Mouse (Mus musculus) midbrain, embryonic 10.5 days (tissue): ENCODE results near the gene Vps4b. TPM values are rescaled to one million over a fixed set of nuclear protein-coding genes. Genes with fewer than 3 reads are reported as not detected.

Experiments
- DNase-seq: peaks from one replicate; pipeline ENCODE4 v3.0.0-alpha.2; 2017; ENCODE audit warnings: low spot score
- H3K27ac ChIP-seq: fragments of 300-500 bp; sonication (generic); replicated peaks from 2 replicates; pipeline ENCODE4 v1.5.1; 2016; ENCODE audit warnings: mild to moderate bottlenecking
- H3K27me3 ChIP-seq: fragments of 300-500 bp; sonication (generic); 2 replicates; pipeline ENCODE4 v1.6.1; 2016; ENCODE audit warnings: low read depth, mild to moderate bottlenecking; ENCODE audit not compliant: poor library complexity, severe bottlenecking
- H3K36me3 ChIP-seq: fragments of 300-500 bp; sonication (generic); 2 replicates; pipeline ENCODE4 v1.6.1; 2016; ENCODE audit warnings: mild to moderate bottlenecking, moderate library complexity
- H3K4me1 ChIP-seq: fragments of 300-500 bp; sonication (generic); 2 replicates; pipeline ENCODE4 v1.6.1; 2016
- H3K4me3 ChIP-seq: fragments of 300-500 bp; sonication (generic); 2 replicates; pipeline ENCODE4 v1.5.1; 2016; ENCODE audit warnings: mild to moderate bottlenecking, moderate library complexity
- H3K9me3 ChIP-seq: fragments of 300-500 bp; sonication (generic); replicated peaks from 2 replicates; pipeline ENCODE4 v1.6.1; 2016; ENCODE audit warnings: mild to moderate bottlenecking
- WGBS: fragments of 180-500 bp; shearing (Covaris S2); methylation state at CpG from one replicate; pipeline ENCODE4 v1.1.7; 2016; 5-methylcytosine and 5-hydroxymethylcytosine counted together
- polyA plus RNA-seq: library from polyadenylated mRNA; unstranded; fragments of >200 nt; fragmentation: Nextera tagmentation; extraction: Ambion mirVana; gene quantifications from 2 replicates; pipeline ENCODE4 v1.2.1, GENCODE M21; 2016

The Vps4b gene
- polyA plus RNA-seq, 1 experiment from 2014 or later, result 60.1 TPM

GRCm38 (mm10) chr1:106768773-106769172 is 27.8 kb downstream of the Vps4b start:
- Histone ChIP-seq H3K9me3 (no peaks in the 10 kb centered on the region), H3K27me3 (no peaks in the 10 kb centered on the region), H3K27ac (no peak overlapping the region), H3K4me1 (no peaks in the 10 kb centered on the region), H3K36me3 (peaks cover 90% of the 10 kb centered on the region), H3K4me3 (no peak overlapping the region)
- no peak for DNase-seq

- Histone ChIP-seq H3K9me3 (no peaks in the 10 kb centered on the region), H3K36me3 (peaks cover 60% of the 10 kb centered on the region), H3K4me3 (no peak overlapping the region), H3K27me3 (no peaks in the 10 kb centered on the region), H3K27ac (no peak overlapping the region), H3K4me1 (no peaks in the 10 kb centered on the region)
- 98% methylated on average over 8 of the region's 8 CpGs for WGBS
- DNase-seq, result no peak
Measured at GRCm38 (mm10) chr1:106765771-106766170, 30.8 kb downstream of the Vps4b start.

GRCm38 (mm10) chr1:106764846-106765245 is 31.7 kb downstream of the Vps4b start:
- Histone ChIP-seq H3K36me3 (peaks cover 51% of the 10 kb centered on the region), H3K4me1 (no peaks in the 10 kb centered on the region), H3K27ac (no peak overlapping the region), H3K4me3 (no peak overlapping the region), H3K9me3 (no peaks in the 10 kb centered on the region), H3K27me3 (no peaks in the 10 kb centered on the region)
- WGBS, result 95% methylated on average over 2 of the region's 2 CpGs
- DNase-seq, result no peak

- H3K4me3 ChIP-seq, result no peak overlapping the region
- H3K9me3 ChIP-seq, result no peaks in the 10 kb centered on the region
- H3K36me3 ChIP-seq, result peaks cover 48% of the 10 kb centered on the region
- H3K4me1 ChIP-seq, result peaks cover 1% of the 10 kb centered on the region; the same call in 1 of the 2 replicates
- H3K27me3 ChIP-seq, result no peaks in the 10 kb centered on the region
- no peak overlapping the region for H3K27ac ChIP-seq
- no peak for DNase-seq
- WGBS, result 94% methylated on average over 3 of the region's 3 CpGs
Measured at GRCm38 (mm10) chr1:106764281-106764680, 32.2 kb downstream of the Vps4b start.

GRCm38 (mm10) chr1:106760750-106761149 is 35.8 kb downstream of the Vps4b start:
- no peaks in the 10 kb centered on the region for H3K27me3 ChIP-seq
- H3K4me3 ChIP-seq, result no peak overlapping the region
- DNase-seq, result no peak
- H3K9me3 ChIP-seq, result no peaks in the 10 kb centered on the region
- no peak overlapping the region for H3K27ac ChIP-seq
- H3K4me1 ChIP-seq, result peaks cover 16% of the 10 kb centered on the region
- 83% methylated on average over 3 of the region's 3 CpGs for WGBS
- peaks cover 14% of the 10 kb centered on the region for H3K36me3 ChIP-seq

- Histone ChIP-seq H3K4me3 (peak within 1 kb of the TSS; percentile 63), H3K27me3 (no peaks in the 10 kb centered on the region), H3K4me1 (peaks cover 16% of the 10 kb centered on the region), H3K36me3 (peaks cover 8% of the 10 kb centered on the region; the same call in 1 of the 2 replicates), H3K27ac (peak within 1 kb of the TSS; percentile 86), H3K9me3 (no peaks in the 10 kb centered on the region)
- 4% methylated on average over 51 of the region's 51 CpGs for WGBS
- peak; percentile 96 for DNase-seq
Measured at GRCm38 (mm10) chr1:106759572-106760435, 36.7 kb downstream of the Vps4b start, which contains the start of gene Kdsr. Gene Kdsr (minus strand): TSS chr1:106759727.

- Histone ChIP-seq H3K9me3 (no peaks in the 10 kb centered on the region), H3K27ac (peak overlapping the region; percentile 86), H3K36me3 (peaks cover 6% of the 10 kb centered on the region; the same call in 1 of the 2 replicates), H3K27me3 (no peaks in the 10 kb centered on the region), H3K4me1 (peaks cover 16% of the 10 kb centered on the region), H3K4me3 (peak overlapping the region; percentile 63)
- DNase-seq, result peak; percentile 19
- WGBS, result 2% methylated on average over 34 of the region's 34 CpGs
Measured at GRCm38 (mm10) chr1:106758734-106759571, 37.6 kb downstream of the Vps4b start.

GRCm38 (mm10) chr1:106756633-106757032 is 39.9 kb downstream of the Vps4b start:
- 87% methylated on average over 4 of the region's 4 CpGs for WGBS
- Histone ChIP-seq H3K36me3 (peaks cover 8% of the 10 kb centered on the region; the same call in 1 of the 2 replicates), H3K4me1 (peaks cover 16% of the 10 kb centered on the region), H3K27ac (no peak overlapping the region), H3K4me3 (no peak overlapping the region), H3K27me3 (no peaks in the 10 kb centered on the region), H3K9me3 (no peaks in the 10 kb centered on the region)
- DNase-seq, result no peak

GRCm38 (mm10) chr1:106752013-106752412 is 44.5 kb downstream of the Vps4b start:
- Histone ChIP-seq H3K27me3 (no peaks in the 10 kb centered on the region), H3K4me3 (no peak overlapping the region), H3K9me3 (no peaks in the 10 kb centered on the region), H3K36me3 (peaks cover 18% of the 10 kb centered on the region), H3K27ac (no peak overlapping the region), H3K4me1 (no peaks in the 10 kb centered on the region)
- no peak for DNase-seq
- 95% methylated on average over 5 of the region's 5 CpGs for WGBS

GRCm38 (mm10) chr1:106750656-106751055 is 45.9 kb downstream of the Vps4b start:
- Histone ChIP-seq H3K4me3 (no peak overlapping the region), H3K27me3 (no peaks in the 10 kb centered on the region), H3K27ac (no peak overlapping the region), H3K4me1 (no peaks in the 10 kb centered on the region), H3K36me3 (peaks cover 28% of the 10 kb centered on the region), H3K9me3 (no peaks in the 10 kb centered on the region)
- 83% methylated on average over 1 of the region's 1 CpGs for WGBS
- no peak for DNase-seq

GRCm38 (mm10) chr1:106748555-106749315 is 47.8 kb downstream of the Vps4b start:
- no peaks in the 10 kb centered on the region for H3K9me3 ChIP-seq
- WGBS, result 89% methylated on average over 6 of the region's 6 CpGs
- H3K4me3 ChIP-seq, result no peak overlapping the region
- H3K36me3 ChIP-seq, result peaks cover 22% of the 10 kb centered on the region
- H3K27ac ChIP-seq, result no peak overlapping the region
- no peaks in the 10 kb centered on the region for H3K27me3 ChIP-seq
- DNase-seq, result no peak
- H3K4me1 ChIP-seq, result no peaks in the 10 kb centered on the region

- no peak for DNase-seq
- no peaks in the 10 kb centered on the region for H3K27me3 ChIP-seq
- no peaks in the 10 kb centered on the region for H3K4me1 ChIP-seq
- WGBS, result 93% methylated on average over 6 of the region's 6 CpGs
- H3K27ac ChIP-seq, result no peak overlapping the region
- H3K36me3 ChIP-seq, result peaks cover 26% of the 10 kb centered on the region
- no peaks in the 10 kb centered on the region for H3K9me3 ChIP-seq
- no peak overlapping the region for H3K4me3 ChIP-seq
Measured at GRCm38 (mm10) chr1:106742980-106743379, 53.5 kb downstream of the Vps4b start.
